Mouse (Mus musculus): ENCODE results near the gene Slco2b1. TPM values are rescaled to one million over a fixed set of nuclear protein-coding genes. Genes with fewer than 3 reads are reported as not detected.
"Not testable (repeated sequence)": the region's sequence is repeated elsewhere in the genome, so short reads cannot be mapped to it uniquely, and the experiment has no call there.

Gene Slco2b1
- polyA plus RNA-seq, 1 experiment from 2014 or later = 2.8 TPM

DNA sequence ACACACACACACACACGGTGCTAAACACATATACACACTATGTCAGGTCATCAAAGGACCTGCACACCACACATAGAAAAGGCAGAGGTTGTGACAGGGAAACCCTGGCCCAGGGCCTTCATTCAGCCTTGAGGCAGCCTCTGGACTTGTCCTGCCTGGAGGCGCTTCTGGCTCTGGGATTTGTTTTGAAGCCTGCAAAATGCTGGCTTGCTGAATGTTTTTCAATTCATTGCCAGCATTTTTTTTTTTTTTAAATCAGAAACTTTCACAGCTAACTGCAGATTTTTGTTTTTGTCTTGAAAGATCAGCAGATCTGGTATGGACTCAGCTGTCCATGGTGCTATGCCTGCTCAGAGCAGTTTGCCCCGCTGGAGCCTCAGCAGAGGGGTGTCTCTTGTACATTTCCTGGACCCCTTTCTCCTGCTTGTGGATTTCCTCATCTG, 11.4 kb downstream of the Slco2b1 start:
- WGBS = 80% methylated on average over 3 of the region's 3 CpGs
- no peak overlapping the region for H3K4me2 ChIP-seq (ENCODE audit: low read depth)
- peaks cover 4% of the 10 kb centered on the region; the same call in 1 of the 2 replicates for H3K4me1 ChIP-seq (ENCODE audit: control insufficient read depth, insufficient read depth, low read length)
- H3K4me3 ChIP-seq (ENCODE audit: low read depth, low read length) = no peak overlapping the region
- no peaks in the 10 kb centered on the region for H3K9me3 ChIP-seq (ENCODE audit: control insufficient read depth, low read length)
- no peak overlapping the region for H3K27ac ChIP-seq (ENCODE audit: low read depth, low read length)
- no peak for ATAC-seq (ENCODE audit: insufficient read depth, low FRiP score, low TSS enrichment)
- DNase-seq (ENCODE audit: low spot score) = no peak
- H3K9ac ChIP-seq (ENCODE audit: low read length) = no peak overlapping the region
- H3K27me3 ChIP-seq (ENCODE audit: control insufficient read depth, insufficient read depth, low read length) = no peaks in the 10 kb centered on the region
- no peaks in the 10 kb centered on the region for H3K36me3 ChIP-seq (ENCODE audit: control insufficient read depth, insufficient read depth, low read length)

DNA sequence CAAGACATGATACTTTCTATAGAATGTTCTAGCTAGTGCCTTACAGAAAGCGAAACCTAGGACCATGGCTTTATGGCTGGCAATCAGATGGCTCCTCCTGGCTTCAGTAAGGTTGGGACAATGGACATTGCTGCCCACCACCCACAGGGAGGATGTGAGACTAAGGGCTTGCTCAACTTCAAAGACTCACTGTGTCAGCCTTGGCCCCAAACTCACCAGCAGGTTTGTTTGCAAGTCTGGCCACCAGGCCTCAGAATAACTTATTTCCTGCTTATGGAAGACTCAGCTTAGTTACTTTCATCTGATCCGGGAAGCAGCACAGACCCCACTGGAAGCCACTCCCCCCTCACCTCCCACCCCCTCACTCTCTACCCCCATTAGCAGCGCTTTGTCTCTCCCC, 12.0 kb downstream of the Slco2b1 start:
- H3K9me3 ChIP-seq (ENCODE audit: control insufficient read depth, low read length) = no peaks in the 10 kb centered on the region
- no peak overlapping the region for H3K9ac ChIP-seq (ENCODE audit: low read length)
- H3K4me3 ChIP-seq (ENCODE audit: low read depth, low read length) = no peak overlapping the region
- ATAC-seq (ENCODE audit: insufficient read depth, low FRiP score, low TSS enrichment) = no peak
- H3K27ac ChIP-seq (ENCODE audit: low read depth, low read length) = no peak overlapping the region
- H3K27me3 ChIP-seq (ENCODE audit: control insufficient read depth, insufficient read depth, low read length) = no peaks in the 10 kb centered on the region
- WGBS = 26% methylated on average over 3 of the region's 3 CpGs
- peaks cover 4% of the 10 kb centered on the region; the same call in 1 of the 2 replicates for H3K4me1 ChIP-seq (ENCODE audit: control insufficient read depth, insufficient read depth, low read length)
- no peaks in the 10 kb centered on the region for H3K36me3 ChIP-seq (ENCODE audit: control insufficient read depth, insufficient read depth, low read length)
- no peak overlapping the region for H3K4me2 ChIP-seq (ENCODE audit: low read depth)
- DNase-seq (ENCODE audit: low spot score) = no peak

GRCm38 (mm10) chr7:99698576-99698975, 12.6 kb downstream of the Slco2b1 start:
- H3K36me3 ChIP-seq (ENCODE audit: control insufficient read depth, insufficient read depth, low read length) = no peaks in the 10 kb centered on the region
- no peak overlapping the region for H3K9ac ChIP-seq (ENCODE audit: low read length)
- ATAC-seq (ENCODE audit: insufficient read depth, low FRiP score, low TSS enrichment) (no peak), DNase-seq (ENCODE audit: low spot score) (no peak)
- no peaks in the 10 kb centered on the region for H3K27me3 ChIP-seq (ENCODE audit: control insufficient read depth, insufficient read depth, low read length)
- no peak overlapping the region for H3K4me2 ChIP-seq (ENCODE audit: low read depth)
- no peak overlapping the region for H3K27ac ChIP-seq (ENCODE audit: low read depth, low read length)
- 89% methylated on average over 3 of the region's 3 CpGs for WGBS
- no peak overlapping the region for H3K4me3 ChIP-seq (ENCODE audit: low read depth, low read length)
- no peaks in the 10 kb centered on the region for H3K9me3 ChIP-seq (ENCODE audit: control insufficient read depth, low read length)
- peaks cover 4% of the 10 kb centered on the region; the same call in 1 of the 2 replicates for H3K4me1 ChIP-seq (ENCODE audit: control insufficient read depth, insufficient read depth, low read length)

- Histone ChIP-seq H3K4me1 (ENCODE audit: control insufficient read depth, insufficient read depth, low read length) (no peaks in the 10 kb centered on the region), H3K4me3 (ENCODE audit: low read depth, low read length) (no peak overlapping the region), H3K4me2 (ENCODE audit: low read depth) (no peak overlapping the region), H3K9me3 (ENCODE audit: control insufficient read depth, low read length) (no peaks in the 10 kb centered on the region), H3K27me3 (ENCODE audit: control insufficient read depth, insufficient read depth, low read length) (no peaks in the 10 kb centered on the region), H3K9ac (ENCODE audit: low read length) (no peak overlapping the region), H3K27ac (ENCODE audit: low read depth, low read length) (no peak overlapping the region), H3K36me3 (ENCODE audit: control insufficient read depth, insufficient read depth, low read length) (no peaks in the 10 kb centered on the region)
- 88% methylated on average over 8 of the region's 8 CpGs for WGBS
- ATAC-seq (ENCODE audit: insufficient read depth, low FRiP score, low TSS enrichment) (no peak), DNase-seq (ENCODE audit: low spot score) (no peak)
Observed at GRCm38 (mm10) chr7:99695471-99696057, 15.6 kb downstream of the Slco2b1 start.

DNA sequence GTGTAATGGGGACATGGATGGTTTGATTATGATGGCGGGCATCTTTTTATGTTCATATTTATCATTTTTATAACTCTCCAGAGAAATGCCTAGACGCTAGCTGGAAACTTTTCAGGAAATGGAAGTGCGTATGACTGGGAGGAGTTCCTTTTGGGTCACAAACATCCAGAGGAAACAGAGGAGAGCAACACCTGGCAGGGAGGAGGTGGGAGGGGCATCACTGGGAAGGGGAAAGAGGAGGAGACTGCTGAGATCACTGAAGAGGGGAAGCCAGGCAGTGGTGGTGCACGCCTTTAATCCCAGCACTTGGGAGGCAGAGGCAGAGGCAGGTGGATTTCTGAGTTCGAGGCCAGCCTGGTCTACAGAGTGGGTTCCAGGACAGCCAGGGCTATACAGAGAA, 16.7 kb downstream of the Slco2b1 start:
- H3K9ac ChIP-seq (ENCODE audit: low read length); H3K27me3 ChIP-seq (ENCODE audit: control insufficient read depth, insufficient read depth, low read length); DNase-seq (ENCODE audit: low spot score); H3K4me2 ChIP-seq (ENCODE audit: low read depth); ATAC-seq (ENCODE audit: insufficient read depth, low FRiP score, low TSS enrichment); H3K27ac ChIP-seq (ENCODE audit: low read depth, low read length); H3K36me3 ChIP-seq (ENCODE audit: control insufficient read depth, insufficient read depth, low read length); H3K4me3 ChIP-seq (ENCODE audit: low read depth, low read length); H3K4me1 ChIP-seq (ENCODE audit: control insufficient read depth, insufficient read depth, low read length); H3K9me3 ChIP-seq (ENCODE audit: control insufficient read depth, low read length): not testable (repeated sequence)
- WGBS = 68% methylated on average over 5 of the region's 5 CpGs

GRCm38 (mm10) chr7:99693976-99694375, 17.2 kb downstream of the Slco2b1 start:
- Histone ChIP-seq H3K9ac (ENCODE audit: low read length) (no peak overlapping the region), H3K27ac (ENCODE audit: low read depth, low read length) (no peak overlapping the region), H3K27me3 (ENCODE audit: control insufficient read depth, insufficient read depth, low read length) (no peaks in the 10 kb centered on the region), H3K36me3 (ENCODE audit: control insufficient read depth, insufficient read depth, low read length) (no peaks in the 10 kb centered on the region), H3K4me3 (ENCODE audit: low read depth, low read length) (no peak overlapping the region), H3K4me2 (ENCODE audit: low read depth) (no peak overlapping the region), H3K4me1 (ENCODE audit: control insufficient read depth, insufficient read depth, low read length) (no peaks in the 10 kb centered on the region), H3K9me3 (ENCODE audit: control insufficient read depth, low read length) (no peaks in the 10 kb centered on the region)
- ATAC-seq (ENCODE audit: insufficient read depth, low FRiP score, low TSS enrichment) (no peak), DNase-seq (ENCODE audit: low spot score) (no peak)
- WGBS = 90% methylated on average over 3 of the region's 3 CpGs

GRCm38 (mm10) chr7:99693387-99693786, 17.8 kb downstream of the Slco2b1 start:
- ATAC-seq (ENCODE audit: insufficient read depth, low FRiP score, low TSS enrichment) (no peak), DNase-seq (ENCODE audit: low spot score) (no peak)
- no peak overlapping the region for H3K27ac ChIP-seq (ENCODE audit: low read depth, low read length)
- no peaks in the 10 kb centered on the region for H3K36me3 ChIP-seq (ENCODE audit: control insufficient read depth, insufficient read depth, low read length)
- H3K4me2 ChIP-seq (ENCODE audit: low read depth) = no peak overlapping the region
- no peaks in the 10 kb centered on the region for H3K27me3 ChIP-seq (ENCODE audit: control insufficient read depth, insufficient read depth, low read length)
- 95% methylated on average over 3 of the region's 3 CpGs for WGBS
- H3K4me3 ChIP-seq (ENCODE audit: low read depth, low read length) = no peak overlapping the region
- H3K4me1 ChIP-seq (ENCODE audit: control insufficient read depth, insufficient read depth, low read length) = no peaks in the 10 kb centered on the region
- no peaks in the 10 kb centered on the region for H3K9me3 ChIP-seq (ENCODE audit: control insufficient read depth, low read length)
- H3K9ac ChIP-seq (ENCODE audit: low read length) = no peak overlapping the region

- DNase-seq (ENCODE audit: low spot score) = no peak
- WGBS = 36% methylated on average over 3 of the region's 3 CpGs
- no peak overlapping the region for H3K27ac ChIP-seq (ENCODE audit: low read depth, low read length)
Observed at GRCm38 (mm10) chr7:99692396-99692795, 18.7 kb downstream of the Slco2b1 start.

GRCm38 (mm10) chr7:99690819-99691218, 20.3 kb downstream of the Slco2b1 start:
- no peaks in the 10 kb centered on the region for H3K36me3 ChIP-seq (ENCODE audit: control insufficient read depth, insufficient read depth, low read length)
- H3K27ac ChIP-seq (ENCODE audit: low read depth, low read length) = no peak overlapping the region
- WGBS = 77% methylated on average over 7 of the region's 7 CpGs
- no peak overlapping the region for H3K4me3 ChIP-seq (ENCODE audit: low read depth, low read length)
- no peaks in the 10 kb centered on the region for H3K4me1 ChIP-seq (ENCODE audit: control insufficient read depth, insufficient read depth, low read length)
- H3K27me3 ChIP-seq (ENCODE audit: control insufficient read depth, insufficient read depth, low read length) = no peaks in the 10 kb centered on the region
- H3K9ac ChIP-seq (ENCODE audit: low read length) = no peak overlapping the region
- ATAC-seq (ENCODE audit: insufficient read depth, low FRiP score, low TSS enrichment) = no peak
- no peak overlapping the region for H3K4me2 ChIP-seq (ENCODE audit: low read depth)
- DNase-seq (ENCODE audit: low spot score) = no peak
- no peaks in the 10 kb centered on the region for H3K9me3 ChIP-seq (ENCODE audit: control insufficient read depth, low read length)

More at GRCm38 (mm10) chr7:99692396-99692795, 18.7 kb downstream of the Slco2b1 start:
- Histone ChIP-seq H3K9me3 (ENCODE audit: control insufficient read depth, low read length) (no peaks in the 10 kb centered on the region), H3K4me3 (ENCODE audit: low read depth, low read length) (no peak overlapping the region), H3K4me1 (ENCODE audit: control insufficient read depth, insufficient read depth, low read length) (no peaks in the 10 kb centered on the region), H3K4me2 (ENCODE audit: low read depth) (no peak overlapping the region), H3K27me3 (ENCODE audit: control insufficient read depth, insufficient read depth, low read length) (no peaks in the 10 kb centered on the region), H3K9ac (ENCODE audit: low read length) (no peak overlapping the region), H3K36me3 (ENCODE audit: control insufficient read depth, insufficient read depth, low read length) (no peaks in the 10 kb centered on the region)
- ATAC-seq (ENCODE audit: insufficient read depth, low FRiP score, low TSS enrichment) = no peak

Data from neural tube, embryonic 11.5 days (tissue).